Comparison of ENCODE assay signal across 7 mouse cellular contexts in genomic region chr2:178413481-178414260, GRCm38 (mm10). TPM values are rescaled to one million over a fixed set of nuclear protein-coding genes. Genes with fewer than 3 reads are reported as not detected.
DNase-seq lines count a peak whose midpoint lies in the region; ATAC-seq and TF ChIP-seq lines count a peak whose summit lies in the region.

No protein-coding gene starts in this region.

- TF ChIP-seq CTCF in midbrain, postnatal 0 days (IDR thresholded peaks at IDR 0.05), result no peak

- H3K4me3 ChIP-seq in heart, embryonic 13.5 days, result peak overlapping the region; percentile 62
- H3K4me3 ChIP-seq in midbrain, postnatal 0 days (ENCODE audit: low read depth, low read length), result peak overlapping the region; percentile 68

- 13% methylated on average over 69 of the region's 75 CpGs for WGBS in heart, embryonic 13.5 days
- WGBS in midbrain, postnatal 0 days, result 18% methylated on average over 71 of the region's 75 CpGs

- H3K4me1 ChIP-seq in heart, embryonic 13.5 days, result peaks cover 73% of the 10 kb centered on the region
- H3K4me1 ChIP-seq in midbrain, postnatal 0 days (ENCODE audit: insufficient read depth, low read length), result peaks cover 11% of the 10 kb centered on the region; the same call in 1 of the 2 replicates

- H3K9me3 ChIP-seq in heart, embryonic 13.5 days, result peaks cover 7% of the 10 kb centered on the region
- H3K9me3 ChIP-seq in midbrain, postnatal 0 days (ENCODE audit: low read length), result no peaks in the 10 kb centered on the region

- no peak for ATAC-seq in heart, embryonic 13.5 days (ENCODE audit: extremely low read depth, insufficient number of reproducible peaks, low FRiP score, low TSS enrichment)
- ATAC-seq in midbrain, postnatal 0 days (ENCODE audit: low FRiP score), result peak; percentile 17
- no peak for ATAC-seq in monocyte, adult 5-6 weeks (replicated peaks; ENCODE audit: insufficient number of reproducible peaks, low FRiP score, low TSS enrichment, poor library complexity, severe bottlenecking)

- peak overlapping the region; percentile 97 for H3K4me2 ChIP-seq in heart, embryonic 13.5 days
- H3K4me2 ChIP-seq in midbrain, postnatal 0 days (ENCODE audit: low read depth, low read length, poor library complexity, severe bottlenecking), result peak overlapping the region; percentile 99

- H3K27me3 ChIP-seq in heart, embryonic 13.5 days (replicated peaks), result peaks cover 15% of the 10 kb centered on the region; the same call in 1 of the 2 replicates
- 0 out of 2 replicates have a peak, but pooled peaks cover 4% of the 10 kb centered on the region for H3K27me3 ChIP-seq in midbrain, postnatal 0 days (ENCODE audit: insufficient read depth, low read length)

- H3K27ac ChIP-seq in heart, embryonic 13.5 days (replicated peaks), result peak overlapping the region; percentile 94
- peak overlapping the region; percentile 74; the same call in 1 of the 2 replicates for H3K27ac ChIP-seq in midbrain, postnatal 0 days (ENCODE audit: low read depth, low read length)

- peaks cover 12% of the 10 kb centered on the region for H3K36me3 ChIP-seq in heart, embryonic 13.5 days
- peaks cover 7% of the 10 kb centered on the region; the same call in 1 of the 2 replicates for H3K36me3 ChIP-seq in midbrain, postnatal 0 days (ENCODE audit: insufficient read depth, low read length)

- DNase-seq in urinary bladder, postnatal 14 days (ENCODE audit: low spot score), result peak; percentile 24
- DNase-seq in urinary bladder, postnatal 10 days (ENCODE audit: low spot score), result no peak
- peak; percentile 31 to 46 for DNase-seq in cerebellum, postnatal 36 days
- DNase-seq in left cerebral cortex, adult 11 months (ENCODE audit: low spot score), result peak; percentile 51
- peak; percentile 38 for DNase-seq in midbrain, postnatal 0 days (ENCODE audit: low spot score)

- peak overlapping the region; percentile 86 for H3K9ac ChIP-seq in heart, embryonic 13.5 days
- peak overlapping the region; percentile 67 for H3K9ac ChIP-seq in midbrain, postnatal 0 days (replicated peaks; ENCODE audit: low read length, poor library complexity, severe bottlenecking)

RNA-seq across cellular contexts. Expression of gene Ppp1r3d, which starts 0.6 kb away (rescaled TPM):
- polyA plus RNA-seq in heart, embryonic 13.5 days (2015; fragmentation: Nextera tagmentation; extraction: Ambion mirVana), result 16.0 and 16.2 TPM in 2 replicates
- total RNA-seq in midbrain, postnatal 0 days (2014; rRNA removed), result 11.3 and 16.6 TPM in 2 replicates
- polyA plus RNA-seq in midbrain, postnatal 0 days (2015; fragmentation: Nextera tagmentation; extraction: Ambion mirVana), result 4.6 TPM in 2 replicates
- total RNA-seq in monocyte, adult 5-6 weeks (2017), result 0.85 to 2.5 TPM (median 1.9 TPM) in 3 replicates

RNA-seq across cellular contexts. Expression of gene Fam217b, which starts 0.7 kb away (rescaled TPM):
- 5.5 and 7.6 TPM in 2 replicates for polyA plus RNA-seq in heart, embryonic 13.5 days (2015; fragmentation: Nextera tagmentation; extraction: Ambion mirVana)
- 24.1 and 25.8 TPM in 2 replicates for total RNA-seq in midbrain, postnatal 0 days (2014; rRNA removed)
- 26.4 and 28.1 TPM in 2 replicates for polyA plus RNA-seq in midbrain, postnatal 0 days (2015; fragmentation: Nextera tagmentation; extraction: Ambion mirVana)
- 3.4 to 6.5 TPM (median 6.2 TPM) in 3 replicates for total RNA-seq in monocyte, adult 5-6 weeks (2017)

RNA-seq across cellular contexts. Expression of gene Sycp2, which starts 6.2 kb away (rescaled TPM):
- polyA plus RNA-seq in heart, embryonic 13.5 days (2015; fragmentation: Nextera tagmentation; extraction: Ambion mirVana), result 0.05 and 0.08 TPM in 2 replicates
- 0.44 and 0.52 TPM in 2 replicates for total RNA-seq in midbrain, postnatal 0 days (2014; rRNA removed)
- polyA plus RNA-seq in midbrain, postnatal 0 days (2015; fragmentation: Nextera tagmentation; extraction: Ambion mirVana), result 0.36 and 0.44 TPM in 2 replicates
- total RNA-seq in monocyte, adult 5-6 weeks (2017), result 0.10 TPM in 1 of 3 replicates, not detected in the others

RNA-seq across cellular contexts. Expression of gene Cdh26, which starts 16.7 kb away (rescaled TPM):
- polyA plus RNA-seq in heart, embryonic 13.5 days (2015; fragmentation: Nextera tagmentation; extraction: Ambion mirVana), result 0.07 TPM in 1 of 2 replicates, not detected in the other
- total RNA-seq in midbrain, postnatal 0 days (2014; rRNA removed), result 0.49 and 11.5 TPM in 2 replicates
- 0.29 and 0.32 TPM in 2 replicates for polyA plus RNA-seq in midbrain, postnatal 0 days (2015; fragmentation: Nextera tagmentation; extraction: Ambion mirVana)
- not detected in 3 replicates for total RNA-seq in monocyte, adult 5-6 weeks (2017)
